Mouse (Mus musculus) R1 (cell line): ENCODE measurements around the gene A630095N17Rik.

Experiments
- DNase-seq: peaks from one replicate; pipeline ENCODE4 v3.0.0-alpha.2; 2018; ENCODE audit warnings: low read depth, low spot score

The A630095N17Rik gene

DNA sequence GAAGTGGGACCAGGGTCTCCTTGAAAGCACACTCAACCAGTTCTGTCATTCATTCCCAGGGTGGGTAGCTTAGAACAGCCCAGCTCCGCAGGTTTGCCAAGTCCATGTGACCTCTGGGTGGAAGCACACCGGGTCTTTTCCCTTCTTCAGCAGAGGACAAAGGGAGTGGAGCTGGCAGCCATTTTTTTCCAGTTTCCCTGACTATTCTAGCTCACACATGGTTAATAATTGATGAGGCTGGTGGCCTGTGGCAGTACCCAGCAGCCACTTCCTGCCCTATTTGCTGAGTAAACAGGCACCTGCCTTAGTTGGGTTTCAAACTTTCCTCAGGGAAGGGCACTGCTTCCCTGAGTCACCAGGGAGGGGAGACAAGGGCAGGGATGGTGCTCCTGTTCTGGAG is 17.5 kb downstream of the A630095N17Rik start:
- DNase-seq = peak; percentile 58

DNA sequence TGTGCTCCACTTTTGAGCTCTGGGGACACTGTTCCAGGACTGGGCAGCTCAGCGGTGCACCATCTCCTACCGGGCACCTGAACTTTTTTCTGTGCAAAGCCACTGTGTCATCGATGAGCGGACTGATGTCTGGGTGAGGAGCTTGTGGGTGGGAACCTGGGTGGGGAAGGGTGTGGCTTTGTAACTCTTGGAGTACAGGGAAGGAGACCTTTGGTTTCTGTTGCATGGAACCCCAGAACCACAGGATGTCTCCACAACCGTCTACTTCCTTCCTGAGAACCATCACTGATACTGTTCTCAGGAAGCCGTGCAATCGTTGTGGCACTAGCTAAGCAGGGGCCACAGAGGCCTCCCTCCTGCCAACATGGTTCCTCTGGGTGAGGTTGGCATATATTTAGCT is 18.8 kb downstream of the A630095N17Rik start:
- DNase-seq = no peak

DNA sequence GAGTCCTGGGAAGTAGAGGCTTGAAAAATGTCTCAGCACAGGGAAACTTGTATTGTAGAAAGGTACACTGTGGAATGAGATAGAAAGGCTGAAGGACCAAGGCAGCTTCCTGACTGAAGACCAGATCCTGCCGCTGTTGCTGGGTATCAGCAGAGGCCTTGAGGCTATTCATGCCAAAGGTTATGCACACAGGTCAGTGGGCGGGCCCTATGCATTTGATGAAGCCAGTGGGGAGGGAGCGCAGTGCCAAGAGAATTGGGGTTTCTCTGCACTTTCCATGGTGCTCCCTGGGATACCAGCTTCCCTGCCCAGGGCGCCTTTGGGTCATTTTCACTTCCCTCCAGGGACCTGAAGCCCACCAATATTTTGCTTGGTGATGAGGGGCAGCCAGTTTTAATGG is 19.4 kb downstream of the A630095N17Rik start:
- no peak for DNase-seq

GRCm38 (mm10) chr1:75211141-75211708 is 20.7 kb downstream of the A630095N17Rik start:
- DNase-seq = no peak

GRCm38 (mm10) chr1:75210136-75211087 is 21.5 kb downstream of the A630095N17Rik start, which contains the start of the genes Glb1l and Stk16:
Gene Glb1l (minus strand): TSS chr1:75210813.
Gene Stk16 (plus strand): TSS chr1:75210838.
- peak; percentile 95 for DNase-seq

DNA sequence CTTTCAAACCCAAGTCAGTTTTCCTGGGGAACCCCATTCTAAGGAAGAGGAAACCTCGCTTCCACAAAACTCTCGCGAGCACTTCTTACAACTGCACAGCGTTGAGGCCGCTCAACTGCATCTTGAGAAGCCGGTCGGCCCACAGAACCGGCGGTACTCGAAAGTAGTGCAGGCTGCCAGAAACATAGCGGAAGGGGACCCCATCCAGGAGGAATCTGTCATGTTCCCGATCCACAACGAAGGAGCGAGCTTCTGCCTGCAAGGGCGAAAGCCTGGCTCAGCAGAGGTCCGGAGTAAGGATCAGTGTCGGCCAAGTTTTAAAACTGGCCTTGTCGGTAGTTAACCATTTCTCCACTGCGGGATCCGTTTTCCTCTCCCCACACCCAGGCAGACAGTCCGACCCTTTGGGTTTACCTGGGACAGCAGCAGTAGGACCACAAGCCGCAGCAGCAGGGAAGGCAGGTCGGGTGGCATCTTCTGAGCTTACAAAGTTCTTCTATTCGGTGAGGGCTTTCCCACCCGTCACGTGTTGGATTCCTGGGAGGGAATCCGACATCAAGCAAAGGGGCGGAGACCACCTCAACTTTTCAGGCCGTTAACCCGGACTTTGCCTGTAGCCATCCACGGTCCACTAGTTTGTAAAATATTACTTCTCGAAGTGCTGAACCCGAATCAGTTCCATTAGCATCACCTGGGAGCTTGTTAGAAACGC is 22.8 kb downstream of the A630095N17Rik start:
- DNase-seq = peak; percentile 82

- DNase-seq = no peak
These were observed 30.7 kb downstream of the A630095N17Rik start for GRCm38 (mm10) chr1:75201236-75201635.

DNA sequence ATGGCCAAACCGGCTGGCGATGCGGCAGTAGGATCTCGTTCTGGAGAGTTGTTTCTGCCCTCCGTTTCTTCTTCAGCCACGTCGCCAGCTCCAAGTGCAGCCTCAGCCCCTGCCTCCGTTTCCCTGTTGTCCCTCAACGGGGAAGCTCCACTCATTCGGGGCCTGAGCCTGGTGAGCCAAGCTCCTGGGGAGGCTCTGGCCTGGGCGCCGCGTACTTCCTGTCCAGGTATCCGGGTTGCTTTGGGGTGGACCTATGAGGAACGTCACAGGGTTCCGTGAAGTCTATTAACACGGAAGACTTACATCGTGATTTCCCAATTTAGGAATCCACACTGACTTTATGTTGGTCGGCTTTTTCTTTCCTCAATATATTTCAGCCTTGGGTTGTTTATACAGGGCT is 39.5 kb downstream of the A630095N17Rik start:
- DNase-seq = no peak

GRCm38 (mm10) chr1:75191622-75192402 is 40.1 kb downstream of the A630095N17Rik start, which contains the start of the genes Ankzf1 and Atg9a:
Gene Ankzf1 (plus strand): TSS chr1:75192151.
Gene Atg9a (minus strand): TSS chr1:75192196.
- peak; percentile 99 for DNase-seq

GRCm38 (mm10) chr1:75191258-75191621 is 40.7 kb downstream of the A630095N17Rik start:
- no peak for DNase-seq

- no peak for DNase-seq
These were observed 41.3 kb downstream of the A630095N17Rik start for GRCm38 (mm10) chr1:75190577-75190976.

DNA sequence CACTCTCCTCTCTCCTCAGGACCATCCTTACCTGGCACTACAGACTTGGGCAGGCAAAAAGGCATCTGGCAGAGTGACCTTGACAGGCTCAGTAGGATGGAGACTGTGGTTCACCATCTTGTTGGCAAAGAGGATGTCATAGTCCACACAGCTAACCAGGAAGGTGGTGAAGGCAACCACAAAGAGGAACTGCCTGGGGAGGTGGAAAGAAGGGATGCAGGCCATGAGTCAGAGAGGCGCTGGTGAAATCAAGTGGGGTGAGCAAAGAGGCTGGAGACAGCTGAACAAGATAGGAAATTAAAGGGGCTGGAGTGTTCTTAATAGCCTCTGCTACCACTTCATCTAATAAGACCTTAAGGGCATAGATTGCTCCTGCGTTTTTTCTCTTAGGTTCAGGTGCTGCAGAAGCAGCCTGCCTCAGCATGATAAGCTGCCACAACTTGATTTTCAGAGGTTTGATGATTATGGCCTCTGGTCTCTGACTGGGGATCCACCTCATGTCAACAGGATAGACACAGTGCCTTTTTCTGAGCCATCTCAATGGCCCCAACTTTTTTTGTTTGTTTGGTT is 43.9 kb downstream of the A630095N17Rik start:
- DNase-seq = no peak

DNA sequence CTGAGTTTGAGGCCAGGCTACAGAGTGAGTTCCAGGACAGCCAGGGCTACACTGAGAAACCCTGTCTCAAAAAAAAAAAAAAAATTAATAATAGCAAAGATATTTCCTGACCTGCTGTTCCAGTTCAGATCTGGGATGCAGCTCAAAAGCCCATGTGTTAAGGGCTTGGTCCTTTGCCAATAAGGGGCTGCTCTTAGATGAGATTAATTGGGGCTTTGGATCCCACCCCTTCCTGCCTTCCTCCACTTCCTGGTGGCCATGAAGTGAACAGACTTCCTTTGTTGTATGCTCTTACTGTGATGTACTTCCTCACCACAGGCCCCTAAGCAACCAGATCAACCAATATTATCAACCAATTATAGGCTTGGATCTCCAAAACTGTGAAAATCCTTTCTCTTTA is 44.8 kb downstream of the A630095N17Rik start:
- no peak for DNase-seq

DNA sequence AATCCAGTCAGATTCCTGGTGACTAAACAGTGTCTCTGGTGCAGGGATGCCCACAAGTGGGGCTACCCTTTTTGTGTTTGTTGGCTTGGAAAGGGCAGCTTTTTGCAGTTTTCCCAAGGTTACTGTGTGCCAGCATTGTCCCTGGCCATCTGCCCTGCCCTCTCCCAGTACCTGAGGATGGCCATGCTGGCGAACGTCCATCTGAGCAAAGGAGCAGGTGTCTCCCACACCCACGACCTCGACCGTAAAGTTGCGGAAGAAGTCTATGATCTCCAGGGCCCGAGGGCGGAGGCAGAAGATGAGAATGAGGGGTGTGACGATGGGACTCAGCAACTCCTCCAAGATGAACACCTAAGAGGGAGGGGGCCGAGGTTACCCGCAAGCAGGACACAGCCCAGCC is 46.4 kb downstream of the A630095N17Rik start:
- DNase-seq = no peak

DNA sequence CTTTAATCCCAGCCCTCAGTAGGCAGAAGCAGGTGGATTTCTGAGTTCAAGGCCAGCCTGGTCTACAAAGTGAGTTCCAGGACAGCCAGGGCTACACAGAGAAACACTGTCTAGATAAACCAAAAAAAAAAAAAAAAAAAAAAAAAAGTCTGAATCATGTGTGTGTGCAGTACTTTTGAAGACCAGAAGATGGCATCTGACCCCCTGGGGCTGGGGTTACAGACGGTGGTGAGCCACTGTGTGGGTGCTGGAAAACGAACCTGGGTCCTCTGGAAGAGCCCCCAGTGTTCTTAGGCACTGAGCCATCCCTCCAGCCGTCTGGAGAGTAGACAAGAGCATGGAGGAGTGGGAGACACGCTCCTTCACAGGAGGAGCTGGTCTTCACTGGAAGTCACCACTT is 49.7 kb downstream of the A630095N17Rik start:
- DNase-seq = peak; percentile 43

GRCm38 (mm10) chr1:75181377-75181870 is 50.5 kb downstream of the A630095N17Rik start:
- no peak for DNase-seq

- DNase-seq = no peak
These were observed 51.2 kb downstream of the A630095N17Rik start for GRCm38 (mm10) chr1:75180741-75181140.

- DNase-seq = peak; percentile 97
These were observed 51.8 kb downstream of the A630095N17Rik start, which contains the start of gene Abcb6 for GRCm38 (mm10) chr1:75180105-75180590. Gene Abcb6 (minus strand): TSS chr1:75180392.

DNA sequence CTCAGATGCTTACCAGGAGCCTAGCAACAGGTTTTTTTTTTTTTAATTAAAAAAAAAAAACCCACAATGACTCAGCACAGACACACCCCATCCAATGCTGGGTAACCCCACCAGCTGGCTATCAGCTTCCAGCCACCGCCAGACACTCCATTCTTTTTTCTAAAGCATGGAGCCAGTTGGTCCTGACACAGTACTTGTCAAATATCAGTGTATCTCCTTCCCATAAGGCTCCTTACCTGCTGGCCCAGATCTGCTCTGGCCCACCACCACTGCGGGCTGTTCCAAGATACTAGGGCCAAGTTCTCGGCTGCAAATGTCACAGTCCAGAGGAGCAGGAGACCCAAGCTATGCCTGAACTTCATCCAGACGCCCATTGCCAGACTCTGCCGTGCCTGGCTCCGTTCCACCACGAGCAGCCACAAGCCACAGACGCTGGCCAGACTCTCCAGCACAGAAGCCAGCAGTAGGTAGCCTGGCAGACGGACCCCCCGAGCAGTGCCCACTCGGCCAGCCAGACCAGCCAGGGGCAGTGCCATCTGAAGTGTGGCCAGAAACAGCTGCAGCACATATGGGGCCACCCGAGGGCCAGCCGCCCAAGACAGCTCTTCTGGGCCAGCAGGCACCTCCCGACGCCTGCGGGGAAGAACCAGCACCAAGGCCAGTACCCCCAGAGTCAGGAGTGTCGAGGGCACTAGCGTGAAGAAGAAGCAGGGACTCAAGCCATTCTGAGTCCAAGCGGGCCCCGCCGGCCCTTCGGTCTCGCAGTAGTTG is 52.4 kb downstream of the A630095N17Rik start:
- DNase-seq = peak; percentile 69
